Mouse (Mus musculus): ENCODE data around the gene Nanp. TPM values are rescaled to one million over a fixed set of nuclear protein-coding genes. Genes with fewer than 3 reads are reported as not detected.
A peak's percentile ranks its signal among the peaks of the same experiment; 100 is the strongest.

The Nanp gene
- total and polyA plus RNA-seq, 3 experiments: 15.6 to 33.0 (median 30.8) TPM

GRCm38 (mm10) chr2:151015316-151015715 lies 23.9 kb downstream of the Nanp start:
- no peak for TF ChIP-seq ELF1 (IDR thresholded peaks at IDR 0.05; ENCODE audit: low read depth, low read length)
- no peak for TF ChIP-seq JUN (IDR thresholded peaks at IDR 0.05; ENCODE audit: insufficient read depth, low read depth, low read length)
- no peak for TF ChIP-seq NELFE (IDR thresholded peaks at IDR 0.05; ENCODE audit: low read depth, low read length)
- no peak for TF ChIP-seq BHLHE40 (IDR thresholded peaks at IDR 0.05; ENCODE audit: low read depth, low read length)
- no peak for TF ChIP-seq POLR2AphosphoS2 (IDR thresholded peaks at IDR 0.05; ENCODE audit: low read depth, low read length)
- TF ChIP-seq EP300 (IDR thresholded peaks at IDR 0.05; ENCODE audit: low read length): peak; percentile 61
- TF ChIP-seq MXI1 (IDR thresholded peaks at IDR 0.05; ENCODE audit: low read depth, low read length): no peak
- no peak for TF ChIP-seq USF2 (conservative IDR thresholded peaks at IDR 0.05; ENCODE audit: low read depth, low read length)
- TF ChIP-seq SIN3A (IDR thresholded peaks at IDR 0.05; ENCODE audit: low read length): no peak
- TF ChIP-seq ZMIZ1 (IDR thresholded peaks at IDR 0.05; ENCODE audit: low read depth, low read length): no peak
- TF ChIP-seq KAT2A (IDR thresholded peaks at IDR 0.05; ENCODE audit: insufficient replicate concordance, low read length): no peak
- no peak for TF ChIP-seq TCF12 (IDR thresholded peaks at IDR 0.05; ENCODE audit: low read depth, low read length)
- TF ChIP-seq SMC3 (IDR thresholded peaks at IDR 0.05; ENCODE audit: low read depth, low read length): no peak
- TF ChIP-seq IRF4 (IDR thresholded peaks at IDR 0.05; ENCODE audit: low read depth, low read length): peak; percentile 82
- Histone ChIP-seq H3K27me3 (replicated peaks) (peaks cover 3% of the 10 kb centered on the region), H3K36me3 (replicated peaks in 1 of 2; ENCODE audit: control insufficient read depth in 1 of 2, insufficient read depth in 1 of 2, low read length in 1 of 2) (no peaks in the 10 kb centered on the region), H3K9me3 (replicated peaks; ENCODE audit: low read length) (no peaks in the 10 kb centered on the region), H3K4me1 (ENCODE audit: control insufficient read depth in 1 of 2, insufficient read depth in 2 of 2) (peaks cover 5 to 8% of the 10 kb centered on the region in 2 experiments; a peak in 3 of 4 replicates), H3K79me2 (replicated peaks; ENCODE audit: control insufficient read depth, extremely low read depth, insufficient read depth, poor library complexity, severe bottlenecking) (no peaks in the 10 kb centered on the region), H3K4me2 (ENCODE audit: insufficient read depth, low read depth, poor library complexity, severe bottlenecking) (peak overlapping the region; percentile 78), H3K27ac (ENCODE audit: insufficient read depth, low read depth) (no peak overlapping the region), H3K4me3 (replicated peaks in 1 of 3; ENCODE audit: low read depth in 2 of 3, low read length in 2 of 3, poor library complexity in 1 of 3) (no peak overlapping the region), H3K9ac (ENCODE audit: insufficient read depth, low read depth) (no peak overlapping the region)
- dilution Hi-C loops (cut with MboI; ENCODE audit: extremely low pct_ligation_motif_present, extremely low pct_unique_long_range_greater_than_20kb, low sequenced_read_pairs) (no loop called here), in situ Hi-C loops (cut with MboI; ENCODE audit: low pct_ligation_motif_present, low pct_unique_long_range_greater_than_20kb, low sequenced_read_pairs) (loop anchor here (25.0 kb wide), 2 partner anchors 178 to 453 kb away; partner anchors contain the start of gene Cst7)
- DNase-seq (ENCODE audit: extremely low read depth): no peak

GRCm38 (mm10) chr2:151011273-151011672 lies 27.9 kb downstream of the Nanp start:
- no peaks in the 10 kb centered on the region for H3K9me3 ChIP-seq (replicated peaks; ENCODE audit: low read length)
- H3K4me1 ChIP-seq (ENCODE audit: control insufficient read depth in 1 of 2, insufficient read depth in 2 of 2): peaks cover 7 to 18% of the 10 kb centered on the region in 2 experiments; a peak in 3 of 4 replicates
- H3K27me3 ChIP-seq (replicated peaks): peaks cover 25% of the 10 kb centered on the region
- no peak for DNase-seq (ENCODE audit: extremely low read depth)
- no peaks in the 10 kb centered on the region for H3K36me3 ChIP-seq (replicated peaks in 1 of 2; ENCODE audit: control insufficient read depth in 1 of 2, insufficient read depth in 1 of 2, low read length in 1 of 2)
- no peak overlapping the region for H3K4me2 ChIP-seq (ENCODE audit: insufficient read depth, low read depth, poor library complexity, severe bottlenecking)
- no peaks in the 10 kb centered on the region for H3K79me2 ChIP-seq (replicated peaks; ENCODE audit: control insufficient read depth, extremely low read depth, insufficient read depth, poor library complexity, severe bottlenecking)
- no peak overlapping the region for H3K4me3 ChIP-seq (replicated peaks in 1 of 3; ENCODE audit: low read depth in 2 of 3, low read length in 2 of 3, poor library complexity in 1 of 3)
- no peak overlapping the region for H3K9ac ChIP-seq (ENCODE audit: insufficient read depth, low read depth)
- in situ Hi-C loops (cut with MboI; ENCODE audit: low pct_ligation_motif_present, low pct_unique_long_range_greater_than_20kb, low sequenced_read_pairs): loop anchor here (25.0 kb wide), 2 partner anchors 174 to 449 kb away; partner anchors contain the start of gene Cst7
- dilution Hi-C loops (cut with MboI; ENCODE audit: extremely low pct_ligation_motif_present, extremely low pct_unique_long_range_greater_than_20kb, low sequenced_read_pairs): no loop called here
- H3K27ac ChIP-seq (ENCODE audit: insufficient read depth, low read depth): no peak overlapping the region
- TF ChIP-seq USF2 (conservative IDR thresholded peaks at IDR 0.05; ENCODE audit: low read depth, low read length) (no peak), ETS1 (conservative IDR thresholded peaks at IDR 0.05; ENCODE audit: low read depth, low read length) (no peak), KAT2A (IDR thresholded peaks at IDR 0.05; ENCODE audit: insufficient replicate concordance, low read length) (no peak), SMC3 (IDR thresholded peaks at IDR 0.05; ENCODE audit: low read depth, low read length) (no peak), MXI1 (IDR thresholded peaks at IDR 0.05; ENCODE audit: low read depth, low read length) (no peak), HCFC1 (IDR thresholded peaks at IDR 0.05; ENCODE audit: low read depth, low read length) (no peak), CTCF (conservative IDR thresholded peaks at IDR 0.05 in 1 of 2, IDR thresholded peaks at IDR 0.05 in 1 of 2; ENCODE audit: low read depth in 2 of 2, low read length in 2 of 2) (no peak)

Data from CH12.LX (cell line).